Mouse (Mus musculus) c-Kit-negative CD71-positive TER-119-positive erythroid progenitor cells, embryonic 14.5 days (primary cell): ENCODE measurements around the gene Zfp775.
"Not testable (repeated sequence)": the region's sequence is repeated elsewhere in the genome, so short reads cannot be mapped to it uniquely, and the experiment has no call there.

Experiments
- DNase-seq: peaks from one replicate; pipeline ENCODE4 v3.0.0-alpha.2; 2013; ENCODE audit warnings: low read depth, low spot score

The Zfp775 gene

GRCm38 (mm10) chr6:48591221-48591845 is 10.5 kb upstream of the Zfp775 start:
- no peak for DNase-seq

DNA sequence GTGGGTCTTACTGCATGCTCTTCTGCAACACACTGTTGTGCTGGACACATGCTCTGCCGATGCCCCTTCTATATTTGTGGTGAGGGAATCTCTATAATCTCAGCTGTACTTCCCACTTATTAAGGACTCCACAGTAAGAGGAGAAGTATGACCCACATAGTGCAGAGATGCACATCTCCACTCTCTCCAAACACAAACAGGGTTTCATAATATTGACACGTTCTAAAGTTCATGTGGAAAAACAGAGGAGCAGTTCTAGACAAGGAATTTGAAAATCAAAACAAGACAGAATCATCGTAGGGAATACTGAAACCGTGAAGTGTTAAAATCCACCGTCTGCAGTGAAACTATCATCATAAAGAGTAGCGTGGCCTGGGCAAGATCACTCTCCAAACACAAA is 10.0 kb upstream of the Zfp775 start:
- DNase-seq = no peak

GRCm38 (mm10) chr6:48593158-48594042 is 8.5 kb upstream of the Zfp775 start, which contains the start of the genes Repin1 and Gm44965:
TSS of gene Repin1 (plus strand) at chr6:48593883.
TSS of gene Gm44965 (plus strand) at chr6:48593941.
- no peak for DNase-seq

DNA sequence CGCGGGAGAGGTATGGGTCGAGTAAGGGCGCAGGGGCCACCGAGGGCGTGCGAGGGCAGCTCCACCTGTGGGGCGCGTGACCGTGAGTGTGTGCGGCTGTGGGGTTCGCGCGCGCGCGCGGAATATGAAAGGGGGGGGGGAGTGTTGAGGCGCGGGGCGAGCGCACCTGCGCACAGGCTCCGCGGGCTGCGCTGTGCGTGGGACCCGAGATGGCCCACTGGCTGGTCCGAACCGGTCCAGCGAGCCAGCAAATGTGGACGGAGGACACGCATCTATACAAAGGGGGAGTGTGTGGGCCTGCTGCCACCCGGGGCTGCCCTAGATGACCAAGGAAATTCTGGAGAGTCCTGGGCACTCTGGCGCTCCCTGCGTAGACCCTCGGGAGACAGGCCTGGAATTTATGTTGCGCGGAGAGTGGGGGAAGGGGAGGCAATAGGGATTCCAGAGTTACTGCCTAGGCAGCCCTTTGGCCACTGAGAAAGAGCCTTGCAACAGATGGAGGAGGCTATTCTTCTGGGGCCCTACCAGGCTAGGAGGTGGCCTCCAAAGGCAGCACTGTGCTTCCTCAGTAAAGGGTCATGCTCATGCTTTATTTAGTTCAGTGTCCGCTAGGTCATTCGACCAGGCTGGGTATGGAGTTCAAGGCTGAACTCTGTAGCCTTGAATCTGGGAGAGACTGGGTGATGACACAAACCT is 7.7 kb upstream of the Zfp775 start:
- no peak for DNase-seq

DNA sequence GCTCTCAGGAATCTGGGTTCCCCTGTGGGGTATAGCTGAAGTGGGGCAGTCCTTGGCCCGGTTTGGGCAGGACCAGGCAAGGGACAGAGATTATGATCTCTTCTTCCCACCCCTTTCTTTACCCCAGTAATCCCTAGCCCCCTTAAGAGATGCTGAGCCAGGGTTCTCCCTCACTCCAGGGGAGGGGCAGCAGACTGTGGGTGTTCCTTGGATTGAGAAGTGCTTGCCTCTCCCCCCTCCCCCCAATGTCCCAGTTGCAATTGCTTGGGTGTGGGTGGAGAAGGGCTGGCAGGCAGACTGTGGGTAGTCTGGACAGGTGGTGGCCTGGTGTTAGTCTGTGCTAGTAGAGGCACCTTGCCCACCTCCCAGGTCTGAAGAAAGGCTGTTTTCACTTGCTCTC is 6.6 kb upstream of the Zfp775 start:
- DNase-seq = no peak

GRCm38 (mm10) chr6:48596545-48597232 is 5.2 kb upstream of the Zfp775 start:
- no peak for DNase-seq

DNA sequence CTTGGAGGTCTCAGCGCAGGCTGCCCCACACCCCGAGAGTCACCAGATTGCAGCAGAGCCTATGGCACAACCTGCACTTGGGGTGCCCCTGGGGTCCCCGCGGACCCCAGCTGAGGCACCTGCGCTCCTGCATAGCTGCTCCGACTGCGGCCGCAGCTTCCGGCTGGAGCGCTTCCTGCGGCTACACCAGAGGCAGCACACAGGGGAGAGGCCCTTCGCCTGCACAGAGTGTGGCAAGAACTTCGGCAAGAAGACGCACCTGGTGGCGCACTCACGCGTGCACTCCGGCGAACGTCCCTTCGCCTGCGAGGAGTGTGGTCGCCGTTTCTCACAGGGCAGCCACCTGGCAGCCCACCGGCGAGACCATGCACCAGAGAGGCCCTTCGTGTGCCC is 4.6 kb upstream of the Zfp775 start:
- DNase-seq = no peak

- no peak for DNase-seq
Measured at GRCm38 (mm10) chr6:48600594-48600993, 1.3 kb upstream of the Zfp775 start.

DNA sequence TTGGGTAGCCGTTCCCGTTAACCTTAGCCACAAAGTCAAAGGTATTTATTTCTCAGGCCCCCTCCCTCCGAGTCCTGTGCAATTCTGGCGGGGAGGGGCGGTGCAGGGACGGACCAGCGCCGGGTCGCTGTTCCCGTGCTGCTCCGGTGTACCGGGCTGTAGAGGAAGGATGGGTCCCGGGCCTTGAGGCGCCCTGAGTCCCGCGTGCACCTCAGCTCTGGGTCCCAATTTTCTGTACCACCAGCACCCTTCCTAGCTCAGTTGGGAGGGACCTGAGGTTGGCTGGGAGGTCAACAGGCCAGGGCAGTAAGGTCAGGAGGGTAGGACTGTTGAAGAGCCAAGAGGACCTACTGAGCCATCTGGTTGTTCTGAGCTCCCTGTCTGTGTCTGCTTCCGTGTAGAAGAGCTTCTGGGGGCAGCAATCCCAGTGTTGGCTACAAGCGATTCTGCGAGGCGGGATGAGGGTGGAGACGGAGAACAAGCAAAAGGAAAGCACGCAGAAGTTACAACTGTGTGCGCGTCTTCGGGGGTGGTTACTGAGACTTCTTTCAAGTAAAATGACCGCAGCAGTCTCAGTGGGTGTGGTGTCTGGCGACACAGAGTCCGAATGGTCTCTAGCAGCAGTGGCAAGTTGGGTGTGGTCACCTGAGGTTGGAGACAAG is 348 bp downstream of the Zfp775 start:
- no peak for DNase-seq

DNA sequence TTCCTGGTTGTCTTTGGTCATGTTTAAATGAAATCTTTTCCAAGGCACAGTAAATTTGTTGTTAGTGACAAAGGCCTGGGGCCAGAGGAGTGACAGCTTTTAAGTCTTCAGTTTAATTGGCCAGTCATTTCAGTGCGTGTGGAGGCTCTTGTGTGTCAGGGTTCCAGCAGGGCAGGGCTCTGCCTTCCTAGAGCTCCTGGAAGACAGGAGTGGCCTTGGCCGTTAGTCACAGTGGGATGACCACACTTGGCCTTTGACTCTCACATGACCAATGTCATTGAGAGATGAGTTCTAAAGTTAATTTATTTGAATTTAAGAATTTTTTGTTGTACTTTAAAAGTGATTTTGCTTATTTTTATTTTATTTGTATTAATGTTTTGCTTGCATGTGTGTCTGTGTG is 6.3 kb downstream of the Zfp775 start:
- DNase-seq = no peak

- no peak for DNase-seq
Measured at GRCm38 (mm10) chr6:48609512-48609911, 7.6 kb downstream of the Zfp775 start.

DNA sequence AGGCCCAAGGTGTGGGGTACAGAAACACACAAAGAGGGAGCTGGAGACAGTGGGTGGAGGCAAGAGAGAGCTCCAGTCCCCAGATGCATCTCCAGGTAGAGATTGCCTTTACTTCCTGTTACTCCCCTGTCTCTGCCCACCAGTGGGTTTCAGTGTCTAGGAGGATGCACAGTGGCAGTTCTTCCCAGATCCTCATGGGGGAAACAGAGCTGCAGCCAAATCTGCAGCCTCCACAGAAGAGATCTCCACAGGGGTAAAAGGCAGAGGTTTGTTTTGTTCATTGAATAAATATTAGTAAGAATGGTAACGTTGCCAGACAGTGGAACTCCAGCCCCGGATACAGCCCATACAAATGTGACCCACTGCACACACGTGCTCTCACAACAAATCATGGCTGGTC is 8.8 kb downstream of the Zfp775 start:
- DNase-seq = no peak

- DNase-seq = no peak
Measured at GRCm38 (mm10) chr6:48613464-48613863, 11.6 kb downstream of the Zfp775 start.

DNA sequence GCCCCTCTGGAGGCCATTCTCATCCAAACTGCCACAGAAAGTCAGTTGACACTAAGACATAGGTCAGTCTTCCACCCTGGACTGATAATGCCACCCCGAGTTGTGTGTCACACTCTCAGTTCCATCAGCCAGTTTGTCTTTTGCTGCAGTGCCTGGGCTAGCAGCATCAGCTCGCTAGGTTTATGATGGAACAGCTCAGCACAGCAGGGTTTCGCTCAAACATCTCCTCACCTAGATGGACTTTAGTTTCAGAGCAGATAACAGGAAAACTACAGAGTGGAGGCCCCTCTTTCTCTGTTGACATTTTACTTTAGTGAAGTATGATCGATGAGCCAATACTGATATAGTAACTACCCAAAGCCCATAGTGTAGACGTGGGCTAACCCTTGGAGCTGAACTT is 12.9 kb downstream of the Zfp775 start:
- no peak for DNase-seq

DNA sequence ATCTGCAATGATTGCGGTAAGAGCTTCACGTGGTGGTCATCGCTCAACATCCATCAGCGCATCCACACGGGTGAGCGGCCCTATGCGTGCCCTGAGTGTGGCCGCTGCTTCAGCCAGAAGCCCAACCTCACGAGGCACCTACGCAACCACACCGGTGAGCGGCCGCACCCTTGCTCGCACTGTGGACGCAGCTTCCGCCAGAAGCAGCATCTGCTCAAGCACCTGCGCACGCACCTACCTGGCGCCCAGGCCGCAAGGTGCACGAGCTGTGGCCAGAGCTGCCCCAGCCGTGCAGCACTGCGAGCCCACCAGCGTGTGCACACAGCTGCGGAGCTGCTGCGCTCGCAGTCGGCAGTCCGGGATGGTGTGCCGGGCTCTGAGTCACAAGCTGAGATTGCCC is 18.2 kb downstream of the Zfp775 start:
- no peak for DNase-seq

- DNase-seq = not testable (repeated sequence)
Measured at GRCm38 (mm10) chr6:48622186-48622843, 20.5 kb downstream of the Zfp775 start.

DNA sequence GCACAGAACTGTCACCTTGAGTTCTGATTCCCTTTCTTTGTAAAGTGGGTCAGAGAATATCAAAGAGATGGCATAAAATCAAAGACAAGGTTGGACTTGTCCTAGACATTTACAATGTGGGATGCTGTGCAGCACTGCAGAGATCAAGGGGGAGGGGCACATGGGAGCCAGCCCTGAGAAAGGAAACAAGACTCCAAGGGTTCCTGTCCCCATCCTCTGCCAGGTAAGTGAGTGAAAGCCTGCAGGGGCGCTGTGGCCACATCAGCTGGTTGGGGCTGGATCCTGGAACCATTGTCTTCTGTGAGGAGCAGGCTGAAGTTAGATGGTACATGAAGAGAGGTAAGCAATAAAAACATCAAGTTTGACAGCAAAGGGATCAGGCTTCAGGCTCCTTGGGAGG is 21.6 kb downstream of the Zfp775 start:
- DNase-seq = no peak

DNA sequence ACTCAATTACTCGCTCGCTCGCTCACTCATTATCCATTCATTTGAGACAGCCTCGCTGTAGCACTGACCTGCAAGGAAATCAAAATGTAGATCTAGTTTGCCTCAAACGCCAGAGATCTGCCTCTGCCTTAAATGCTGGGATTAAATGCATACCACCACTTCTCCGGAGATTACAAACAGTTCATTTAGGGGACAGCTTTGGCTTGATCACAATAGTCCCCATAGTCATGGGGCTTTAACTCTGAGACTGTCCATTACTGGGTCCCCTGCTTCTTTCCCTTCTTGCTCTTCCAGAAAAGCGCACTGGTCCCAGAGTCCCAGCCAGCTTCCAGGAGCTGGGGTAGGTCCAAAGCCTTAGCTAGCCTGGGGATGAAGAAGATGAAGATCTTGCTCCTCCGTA is 24.6 kb downstream of the Zfp775 start, which contains the start of gene AI854703:
Gene AI854703, plus strand, starts transcription at position 301 of the 400 bp plus-strand sequence.
- DNase-seq = no peak

DNA sequence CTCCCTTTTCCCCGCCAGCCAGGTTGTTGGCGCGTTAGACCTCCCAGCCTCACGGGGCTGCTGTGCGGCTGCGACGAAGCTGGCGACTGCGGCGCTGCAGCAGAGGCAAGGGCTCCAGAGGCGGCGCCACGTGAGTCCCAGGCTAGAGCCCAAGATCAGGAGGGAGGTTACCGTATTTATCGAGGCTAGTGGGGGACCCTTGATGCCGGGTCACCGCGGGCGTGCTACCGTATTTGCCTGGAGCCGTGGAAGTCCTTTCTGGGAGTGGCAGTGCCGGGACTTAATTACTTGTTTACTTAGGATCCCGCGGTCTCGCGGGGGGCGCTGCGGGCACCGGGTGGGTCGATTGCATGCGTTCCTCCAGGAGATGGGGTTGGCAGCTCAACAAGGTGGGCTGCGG is 25.1 kb downstream of the Zfp775 start:
- no peak for DNase-seq

GRCm38 (mm10) chr6:48627511-48627924 is 25.7 kb downstream of the Zfp775 start:
- no peak for DNase-seq

DNA sequence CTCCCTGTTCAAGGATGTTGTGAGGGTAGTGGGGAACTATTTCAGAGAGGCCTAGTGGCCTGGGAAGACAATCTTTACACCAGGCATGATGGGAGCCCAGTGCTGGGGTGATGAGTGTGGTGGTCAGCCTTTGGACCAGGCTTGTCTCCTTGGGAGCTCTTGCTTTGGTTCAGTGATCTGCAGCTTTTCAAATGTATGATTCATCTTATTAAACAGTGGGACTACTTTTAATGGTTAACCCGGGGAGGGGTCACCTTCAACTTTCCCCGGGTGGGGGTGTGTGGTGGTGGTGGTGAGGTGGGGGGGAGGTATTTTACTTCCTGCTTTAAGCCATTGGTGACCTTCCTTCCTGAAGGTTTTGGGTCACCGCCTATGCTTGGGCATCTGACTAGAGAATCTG is 26.5 kb downstream of the Zfp775 start:
- DNase-seq = no peak
